In the genomic region with DNA sequence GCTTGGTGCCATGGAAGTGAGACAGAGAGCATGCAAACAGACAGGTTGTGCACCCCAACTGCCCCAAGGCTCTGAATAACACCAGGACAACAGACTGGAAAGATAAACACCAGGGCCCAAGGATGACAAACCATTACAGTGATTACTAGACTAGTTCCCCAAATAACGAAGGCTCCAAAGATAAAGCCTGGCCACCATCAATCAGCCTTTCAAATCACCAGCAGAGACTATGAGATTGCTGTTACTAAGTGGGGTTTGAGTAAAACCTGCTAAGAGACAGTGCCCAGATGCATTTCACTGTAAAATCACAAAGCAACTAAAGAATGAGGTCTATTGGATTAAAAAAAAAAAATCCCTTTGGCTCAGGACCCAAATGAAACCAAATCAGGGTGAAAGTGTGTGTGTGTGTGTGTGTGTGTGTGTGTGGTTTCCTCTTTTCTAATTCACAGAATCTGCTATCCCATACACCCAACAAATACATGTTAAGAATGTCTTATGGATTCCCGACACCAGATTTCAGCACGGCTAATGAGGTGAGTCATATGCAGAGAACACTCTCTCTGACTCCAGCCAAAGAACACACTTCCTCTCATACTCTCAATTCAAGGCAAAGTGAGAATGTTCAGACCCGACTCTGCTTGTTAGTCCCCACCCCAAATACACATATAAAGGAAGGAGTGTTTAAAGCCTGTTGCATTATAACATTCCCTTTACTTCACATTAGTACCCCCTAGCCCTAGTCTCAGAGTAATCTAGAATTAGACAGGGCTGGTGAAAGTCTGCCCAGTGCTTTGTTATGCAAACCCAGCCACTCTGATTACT, we compare ENCODE assay signal across 7 mouse cellular contexts. TPM values are rescaled to one million over a fixed set of nuclear protein-coding genes. Genes with fewer than 3 reads are reported as not detected.
DNase-seq lines count a peak whose midpoint lies in the region; ATAC-seq lines count a peak whose summit lies in the region.

No protein-coding gene starts in this region.

- peak overlapping the region; percentile 78; the same call in 1 of the 2 replicates for H3K4me2 ChIP-seq in lung, embryonic 15.5 days
- peak overlapping the region; percentile 89 for H3K4me2 ChIP-seq in embryonic facial prominence, embryonic 14.5 days (ENCODE audit: low read depth, low read length)
- peak overlapping the region; percentile 78 for H3K4me2 ChIP-seq in limb, embryonic 12.5 days

- no peaks in the 10 kb centered on the region for H3K9me3 ChIP-seq in lung, embryonic 15.5 days
- no peaks in the 10 kb centered on the region for H3K9me3 ChIP-seq in embryonic facial prominence, embryonic 14.5 days (ENCODE audit: control insufficient read depth, low read length)
- no peaks in the 10 kb centered on the region for H3K9me3 ChIP-seq in limb, embryonic 12.5 days

- peak overlapping the region; percentile 54 for H3K27ac ChIP-seq in lung, embryonic 15.5 days
- H3K27ac ChIP-seq in embryonic facial prominence, embryonic 14.5 days (replicated peaks; ENCODE audit: low read depth, low read length): peak overlapping the region; percentile 28
- H3K27ac ChIP-seq in limb, embryonic 12.5 days: 0 out of 2 replicates have a peak overlapping the region, but pooled peaks have one; percentile 17

- WGBS in lung, embryonic 15.5 days: 9% methylated on average over 4 of the region's 4 CpGs
- 12% methylated on average over 4 of the region's 4 CpGs for WGBS in embryonic facial prominence, embryonic 14.5 days
- 22% methylated on average over 4 of the region's 4 CpGs for WGBS in limb, embryonic 12.5 days

- H3K9ac ChIP-seq in lung, embryonic 15.5 days: no peak overlapping the region
- H3K9ac ChIP-seq in embryonic facial prominence, embryonic 14.5 days (ENCODE audit: low read depth, low read length): peak overlapping the region; percentile 20; the same call in 1 of the 2 replicates
- H3K9ac ChIP-seq in limb, embryonic 12.5 days (replicated peaks): no peak overlapping the region

- no peak for ATAC-seq in lung, embryonic 15.5 days (ENCODE audit: borderline replicate concordance, extremely low read depth, low FRiP score, low TSS enrichment)
- no peak for ATAC-seq in embryonic facial prominence, embryonic 14.5 days (ENCODE audit: low read depth)
- no peak for ATAC-seq in limb, embryonic 12.5 days (ENCODE audit: insufficient number of reproducible peaks, insufficient read depth, low FRiP score, low TSS enrichment, low read depth)

- H3K4me1 ChIP-seq in lung, embryonic 15.5 days: peaks cover 77% of the 10 kb centered on the region
- H3K4me1 ChIP-seq in embryonic facial prominence, embryonic 14.5 days (ENCODE audit: control insufficient read depth, insufficient read depth, low read length): peaks cover 57% of the 10 kb centered on the region
- H3K4me1 ChIP-seq in limb, embryonic 12.5 days (replicated peaks): peaks cover 82% of the 10 kb centered on the region

- DNase-seq in lung, adult 18-20 months: no peak
- DNase-seq in embryonic facial prominence, embryonic 14.5 days (ENCODE audit: low spot score): peak; percentile 82
- DNase-seq in splenic B cell, adult 2 months (ENCODE audit: low read depth, low spot score): peak; percentile 38
- DNase-seq in cerebellum, adult 8-10 months: no peak
- no peak for DNase-seq in layer of hippocampus, adult 9-10 months (ENCODE audit: low spot score)

- H3K4me3 ChIP-seq in lung, embryonic 15.5 days: no peak overlapping the region
- no peak overlapping the region for H3K4me3 ChIP-seq in embryonic facial prominence, embryonic 14.5 days (ENCODE audit: low read depth, low read length)
- H3K4me3 ChIP-seq in limb, embryonic 12.5 days (replicated peaks): no peak overlapping the region

- no peaks in the 10 kb centered on the region for H3K36me3 ChIP-seq in lung, embryonic 15.5 days
- peaks cover under 1% of the 10 kb centered on the region; the same call in 1 of the 2 replicates for H3K36me3 ChIP-seq in embryonic facial prominence, embryonic 14.5 days (ENCODE audit: control insufficient read depth, insufficient read depth, low read length)
- H3K36me3 ChIP-seq in limb, embryonic 12.5 days: peaks cover 3% of the 10 kb centered on the region; the same call in 1 of the 2 replicates
- no peaks in the 10 kb centered on the region for H3K36me3 ChIP-seq in splenic B cell, adult 2 months (ENCODE audit: control insufficient read depth, insufficient read depth, low read length, poor library complexity, severe bottlenecking)

- no peaks in the 10 kb centered on the region for H3K27me3 ChIP-seq in lung, embryonic 15.5 days
- no peaks in the 10 kb centered on the region for H3K27me3 ChIP-seq in embryonic facial prominence, embryonic 14.5 days (replicated peaks; ENCODE audit: control insufficient read depth, insufficient read depth, low read length)
- H3K27me3 ChIP-seq in limb, embryonic 12.5 days: no peaks in the 10 kb centered on the region
- no peaks in the 10 kb centered on the region for H3K27me3 ChIP-seq in splenic B cell, adult 2 months (ENCODE audit: control insufficient read depth, insufficient read depth, low read length, poor library complexity, severe bottlenecking)

RNA-seq across cellular contexts. Expression of a gene that starts 4.4 kb away (rescaled TPM):
- 99.7 and 117 TPM in 2 replicates for polyA plus RNA-seq in lung, embryonic 15.5 days (2015; fragmentation: Nextera tagmentation; extraction: Ambion mirVana)
- 153 and 162 TPM in 2 replicates for polyA plus RNA-seq in embryonic facial prominence, embryonic 14.5 days (2014; fragmentation: Nextera tagmentation; extraction: Ambion mirVana)
- polyA plus RNA-seq in limb, embryonic 12.5 days (2016; fragmentation: Nextera tagmentation; extraction: Ambion mirVana): 57.1 and 67.6 TPM in 2 replicates

Comparison
In these comparisons a context has a peak if more than half of its experiments do, and no peak if none do; other contexts are left out.
1. DNase-seq: peak in embryonic facial prominence, embryonic 14.5 days (single experiment) and splenic B cell, adult 2 months (single experiment); none in lung, adult 18-20 months (0 of 2), cerebellum, adult 8-10 months (single experiment) and layer of hippocampus, adult 9-10 months (single experiment).
2. Peak in every context shown above with its lines, with median percentiles within 50 percentile points of each other: H3K27ac ChIP-seq and H3K4me2 ChIP-seq.